Mouse (Mus musculus): ENCODE measurements around the gene Zc3h13.

GRCm38 (mm10) chr14:75246024-75247000 lies 37.9 kb upstream of the Zc3h13 start:
- no peak for TF ChIP-seq MYOD1 (IDR thresholded peaks at IDR 0.05; ENCODE audit: control insufficient read depth, insufficient read length, low read depth)
- no peak for TF ChIP-seq CTCF (IDR thresholded peaks at IDR 0.05; ENCODE audit: control insufficient read depth, insufficient read depth, insufficient read length)
- TF ChIP-seq CEBPB (IDR thresholded peaks at IDR 0.05; ENCODE audit: low read depth), result no peak
